Mouse (Mus musculus) bone marrow, adult 2 months (tissue): ENCODE results near the gene Spink8.
"Not testable (repeated sequence)": the region's sequence is repeated elsewhere in the genome, so short reads cannot be mapped to it uniquely, and the experiment has no call there.

Source experiments
- CTCF ChIP-seq: fragments of 200-500 bp; IDR thresholded peaks from 2 replicates; pipeline ENCODE4 v1.5.1; 2011; ENCODE audit warnings: low read length, control low read depth; ENCODE audit not compliant: control insufficient read depth, insufficient read depth
- POLR2A ChIP-seq: fragments of 200-500 bp; IDR thresholded peaks from 2 replicates; pipeline ENCODE4 v1.6.1; 2011; ENCODE audit warnings: low read depth, mild to moderate bottlenecking, control low read depth, low read length, borderline replicate concordance; ENCODE audit not compliant: control insufficient read depth

- TF ChIP-seq POLR2A, CTCF: not testable (repeated sequence)
These were observed 21.5 kb upstream of the Spink8 start, which contains the start of gene Fbxw27 for GRCm38 (mm10) chr9:109790570-109790969.
